Mouse (Mus musculus) myocyte (in vitro differentiated cells): Measurements from ENCODE around the gene Slc22a6. TPM values are rescaled to one million over a fixed set of nuclear protein-coding genes. Genes with fewer than 3 reads are reported as not detected.

ENCODE experiments used
- H3K27me3 ChIP-seq: one replicate; pipeline ENCODE4 v1.6.1; 2011; ENCODE audit not compliant: control insufficient read depth, insufficient read depth, insufficient read length
- H3K36me3 ChIP-seq: one replicate; pipeline ENCODE4 v1.6.1; 2011; ENCODE audit not compliant: control insufficient read depth, insufficient read depth
- H3K4me2 ChIP-seq: one replicate; pipeline ENCODE4 v1.6.1; 2011; ENCODE audit warnings: low read depth, control low read depth
- H3K4me3 ChIP-seq: one replicate; pipeline ENCODE4 v1.5.1; 2011; ENCODE audit warnings: mild to moderate bottlenecking, control low read depth, moderate library complexity
- H3K79me2 ChIP-seq: one replicate; pipeline ENCODE4 v1.6.1; 2011; ENCODE audit not compliant: control insufficient read depth, insufficient read depth
- H3ac ChIP-seq: one replicate; pipeline ENCODE4 v1.6.1; 2011; ENCODE audit not compliant: control insufficient read depth, insufficient read length
- CEBPB ChIP-seq: IDR thresholded peaks from 2 replicates; pipeline ENCODE4 v1.6.1; 2011; ENCODE audit warnings: mild to moderate bottlenecking, moderate library complexity; ENCODE audit not compliant: poor library complexity, insufficient read depth, severe bottlenecking
- E2F4 ChIP-seq: IDR thresholded peaks from one replicate; pipeline ENCODE4 v1.6.1; 2011; ENCODE audit warnings: mild to moderate bottlenecking, control low read depth, moderate library complexity; ENCODE audit not compliant: insufficient read depth
- MAX ChIP-seq: IDR thresholded peaks from one replicate; pipeline ENCODE4 v1.6.1; 2011; ENCODE audit warnings: low read depth, mild to moderate bottlenecking, control low read depth
- MYOD1 ChIP-seq, 3 experiments: IDR thresholded peaks; one replicate each; pipeline ENCODE4 v1.6.1; 2011; ENCODE audit warnings: control low read depth in 2 of 3, low read depth in 2 of 3, mild to moderate bottlenecking in 2 of 3, moderate library complexity in 1 of 3; ENCODE audit not compliant: insufficient read length in 2 of 3, control insufficient read depth in 1 of 3
- MYOG ChIP-seq, 3 experiments: IDR thresholded peaks; one replicate each; pipeline ENCODE4 v1.6.1; 2011; ENCODE audit warnings: control low read depth in 2 of 3, low read depth in 2 of 3, mild to moderate bottlenecking in 2 of 3; ENCODE audit not compliant: insufficient read length in 2 of 3, control insufficient read depth in 1 of 3, insufficient read depth in 1 of 3
- POLR2A ChIP-seq: IDR thresholded peaks from one replicate; pipeline ENCODE4 v1.6.1; 2011; ENCODE audit warnings: low read depth, mild to moderate bottlenecking, control low read depth, moderate library complexity; ENCODE audit not compliant: insufficient read length
- POLR2AphosphoS2 ChIP-seq: IDR thresholded peaks from one replicate; pipeline ENCODE4 v1.6.1; 2011; ENCODE audit warnings: low read depth, control low read depth; ENCODE audit not compliant: insufficient read length
- REST ChIP-seq: IDR thresholded peaks from one replicate; pipeline ENCODE4 v1.6.1; 2011; ENCODE audit warnings: mild to moderate bottlenecking, control low read depth, moderate library complexity; ENCODE audit not compliant: insufficient read depth, insufficient read length
- SRF ChIP-seq: IDR thresholded peaks from one replicate; pipeline ENCODE4 v1.6.1; 2011; ENCODE audit warnings: low read depth; ENCODE audit not compliant: control insufficient read depth, insufficient read length
- TCF12 ChIP-seq: IDR thresholded peaks from one replicate; pipeline ENCODE4 v1.6.1; 2011; ENCODE audit warnings: mild to moderate bottlenecking, control low read depth; ENCODE audit not compliant: poor library complexity, insufficient read depth, severe bottlenecking
- TCF3 ChIP-seq: IDR thresholded peaks from one replicate; pipeline ENCODE4 v1.6.1; 2011; ENCODE audit warnings: low read depth, control low read depth; ENCODE audit not compliant: insufficient read length
- USF1 ChIP-seq: IDR thresholded peaks from one replicate; pipeline ENCODE4 v1.6.1; 2011; ENCODE audit warnings: low read depth, mild to moderate bottlenecking, control low read depth, moderate library complexity
- polyA plus RNA-seq: library from polyadenylated mRNA; unstranded; fragments of >200 nt; fragmentation: generic; extraction: Trizol; gene quantifications from one replicate; pipeline ENCODE4 v1.2.1, GENCODE M21; 2012; ENCODE audit warnings: missing spikeins

Gene Slc22a6
- polyA plus RNA-seq, 1 experiment: not detected

- Histone ChIP-seq H3K27me3 (peaks cover 43% of the 10 kb centered on the region), H3K4me2 (no peak overlapping the region), H3K79me2 (no peaks in the 10 kb centered on the region), H3ac (no peak overlapping the region), H3K36me3 (no peaks in the 10 kb centered on the region), H3K4me3 (no peak overlapping the region)
- TF ChIP-seq MAX (no peak), POLR2A (no peak), USF1 (no peak), MYOD1 (IDR thresholded peaks at IDR 0.05; ENCODE audit: control insufficient read depth in 1 of 3, insufficient read length in 2 of 3, low read depth in 2 of 3) (no peak), E2F4 (no peak)
Measured at GRCm38 (mm10) chr19:8672859-8673258, 55.0 kb downstream of the Slc22a6 start.

- H3K79me2 ChIP-seq: no peaks in the 10 kb centered on the region
Measured at GRCm38 (mm10) chr19:8673336-8674063, 55.7 kb downstream of the Slc22a6 start.

More at GRCm38 (mm10) chr19:8673336-8674063, 55.7 kb downstream of the Slc22a6 start:
- TF ChIP-seq USF1 (no peak), POLR2AphosphoS2 (no peak), CEBPB (no peak), POLR2A (no peak), REST (no peak), MAX (no peak), E2F4 (no peak), MYOG (IDR thresholded peaks at IDR 0.05; ENCODE audit: control insufficient read depth in 1 of 3, insufficient read depth in 1 of 3, insufficient read length in 2 of 3, low read depth in 2 of 3) (no peak), TCF12 (no peak), SRF (no peak), MYOD1 (IDR thresholded peaks at IDR 0.05; ENCODE audit: control insufficient read depth in 1 of 3, insufficient read length in 2 of 3, low read depth in 2 of 3) (no peak), TCF3 (no peak)
- no peak overlapping the region for H3K4me3 ChIP-seq
- no peak overlapping the region for H3K4me2 ChIP-seq
- H3K27me3 ChIP-seq: peaks cover 49% of the 10 kb centered on the region
- no peak overlapping the region for H3ac ChIP-seq
- no peaks in the 10 kb centered on the region for H3K36me3 ChIP-seq

Other genes with a start within 250 kb of the Slc22a6 start
- not detected for gene Slc22a30, start 212.9 kb upstream of the Slc22a6 start, polyA plus RNA-seq
- gene Slc22a8, start 26.8 kb upstream of the Slc22a6 start, polyA plus RNA-seq: not detected
- gene Chrm1, start 45.8 kb downstream of the Slc22a6 start, polyA plus RNA-seq: not detected
- gene Slc3a2, start 105.3 kb downstream of the Slc22a6 start, polyA plus RNA-seq: 806 TPM
- gene Wdr74, start 117.8 kb downstream of the Slc22a6 start, polyA plus RNA-seq: 109 TPM
- 0.94 TPM for gene 1700092M07Rik, start 122.7 kb downstream of the Slc22a6 start, polyA plus RNA-seq
- 49.5 TPM for gene Stx5a, start 123.4 kb downstream of the Slc22a6 start, polyA plus RNA-seq
- 64.3 TPM for gene Nxf1, start 139.0 kb downstream of the Slc22a6 start, polyA plus RNA-seq
- gene Tmem223, start 153.0 kb downstream of the Slc22a6 start, polyA plus RNA-seq: 59.4 TPM
- gene Tmem179b, start 156.4 kb downstream of the Slc22a6 start, polyA plus RNA-seq: 31.6 TPM
- 19.6 TPM for gene Taf6l, start 168.4 kb downstream of the Slc22a6 start, polyA plus RNA-seq
- 152 TPM for gene Polr2g, start 180.5 kb downstream of the Slc22a6 start, polyA plus RNA-seq
- gene Zbtb3, start 184.5 kb downstream of the Slc22a6 start, polyA plus RNA-seq: 2.4 TPM
- 18.7 TPM for gene Ttc9c, start 201.3 kb downstream of the Slc22a6 start, polyA plus RNA-seq
- gene Hnrnpul2, start 202.0 kb downstream of the Slc22a6 start, polyA plus RNA-seq: 42.1 TPM
- 1.00 TPM for gene AC129217.1, start 211.7 kb downstream of the Slc22a6 start, polyA plus RNA-seq
- gene Bscl2, start 219.4 kb downstream of the Slc22a6 start, polyA plus RNA-seq: 5.7 TPM
- gene Gng3, start 221.2 kb downstream of the Slc22a6 start, polyA plus RNA-seq: 0.25 TPM
- 0.25 TPM for gene Lrrn4cl, start 232.7 kb downstream of the Slc22a6 start, polyA plus RNA-seq